Mouse (Mus musculus): ENCODE data around the gene Sox8.

The Sox8 gene

GRCm38 (mm10) chr17:25570648-25571452 is at the start of gene Sox8:
TSS of gene Sox8 (minus strand) at chr17:25570686.
- peak; percentile 69 for DNase-seq (ENCODE audit: low read depth, low spot score)

GRCm38 (mm10) chr17:25618508-25619056 is 48.1 kb upstream of the Sox8 start:
- DNase-seq (ENCODE audit: low read depth, low spot score), result no peak

GRCm38 (mm10) chr17:25614723-25615510 is 44.4 kb upstream of the Sox8 start:
- no peak for DNase-seq (ENCODE audit: low read depth, low spot score)

GRCm38 (mm10) chr17:25613323-25613722 is 42.8 kb upstream of the Sox8 start:
- DNase-seq (ENCODE audit: low read depth, low spot score), result no peak

GRCm38 (mm10) chr17:25612537-25612936 is 42.1 kb upstream of the Sox8 start:
- DNase-seq (ENCODE audit: low read depth, low spot score), result no peak

GRCm38 (mm10) chr17:25610151-25610550 is 39.7 kb upstream of the Sox8 start:
- DNase-seq (ENCODE audit: low read depth, low spot score), result no peak

- DNase-seq (ENCODE audit: low read depth, low spot score), result no peak
These were observed 39.0 kb upstream of the Sox8 start for GRCm38 (mm10) chr17:25609506-25609828.

- DNase-seq (ENCODE audit: low read depth, low spot score), result no peak
These were observed 38.5 kb upstream of the Sox8 start for GRCm38 (mm10) chr17:25608821-25609505.

- no peak for DNase-seq (ENCODE audit: low read depth, low spot score)
These were observed 37.8 kb upstream of the Sox8 start for GRCm38 (mm10) chr17:25608137-25608785.

- no peak for DNase-seq (ENCODE audit: low read depth, low spot score)
These were observed 33.7 kb upstream of the Sox8 start for GRCm38 (mm10) chr17:25604234-25604633.

- DNase-seq (ENCODE audit: low read depth, low spot score), result no peak
These were observed 31.9 kb upstream of the Sox8 start for GRCm38 (mm10) chr17:25602366-25602765.

- DNase-seq (ENCODE audit: low read depth, low spot score), result no peak
These were observed 27.1 kb upstream of the Sox8 start for GRCm38 (mm10) chr17:25597537-25597936.

GRCm38 (mm10) chr17:25595495-25595894 is 25.0 kb upstream of the Sox8 start:
- DNase-seq (ENCODE audit: low read depth, low spot score), result no peak

GRCm38 (mm10) chr17:25593411-25594261 is 23.1 kb upstream of the Sox8 start:
- DNase-seq (ENCODE audit: low read depth, low spot score), result no peak

GRCm38 (mm10) chr17:25592336-25592735 is 21.9 kb upstream of the Sox8 start:
- DNase-seq (ENCODE audit: low read depth, low spot score), result peak; percentile 76

GRCm38 (mm10) chr17:25590985-25591384 is 20.5 kb upstream of the Sox8 start:
- no peak for DNase-seq (ENCODE audit: low read depth, low spot score)

GRCm38 (mm10) chr17:25590068-25590467 is 19.6 kb upstream of the Sox8 start:
- no peak for DNase-seq (ENCODE audit: low read depth, low spot score)

GRCm38 (mm10) chr17:25584646-25585045 is 14.2 kb upstream of the Sox8 start:
- no peak for DNase-seq (ENCODE audit: low read depth, low spot score)

- DNase-seq (ENCODE audit: low read depth, low spot score), result no peak
These were observed 13.4 kb upstream of the Sox8 start for GRCm38 (mm10) chr17:25583858-25584257.

GRCm38 (mm10) chr17:25583099-25583498 is 12.6 kb upstream of the Sox8 start:
- no peak for DNase-seq (ENCODE audit: low read depth, low spot score)

- DNase-seq (ENCODE audit: low read depth, low spot score), result no peak
These were observed 11.6 kb upstream of the Sox8 start for GRCm38 (mm10) chr17:25582076-25582475.

Data from skeletal muscle tissue, adult 2 months (tissue).